Mouse (Mus musculus) embryonic facial prominence, embryonic 14.5 days (tissue): ENCODE results near the gene Atp1b2. TPM values are rescaled to one million over a fixed set of nuclear protein-coding genes. Genes with fewer than 3 reads are reported as not detected.

ENCODE experiments used
- ATAC-seq: fragments of 200-750 bp; cut with Nextera tagmentation; 2 replicates; pipeline ENCODE4 v1.8.0; 2017; ENCODE audit warnings: low read depth, moderate number of reproducible peaks, moderate TSS enrichment
- DNase-seq: peaks from one replicate; pipeline ENCODE4 v3.0.0-alpha.2; 2015; ENCODE audit warnings: low spot score
- H3K27ac ChIP-seq: fragments of 300-500 bp; sonication (generic); replicated peaks from 2 replicates; pipeline ENCODE4 v1.5.1; 2014; ENCODE audit warnings: low read depth, mild to moderate bottlenecking, low read length, moderate library complexity
- H3K27me3 ChIP-seq: fragments of 300-500 bp; sonication (generic); replicated peaks from 2 replicates; pipeline ENCODE4 v1.6.1; 2014; ENCODE audit warnings: low read length; ENCODE audit not compliant: control insufficient read depth, insufficient read depth
- H3K36me3 ChIP-seq: fragments of 300-500 bp; sonication (generic); 2 replicates; pipeline ENCODE4 v1.6.1; 2014; ENCODE audit warnings: low read length, mixed read lengths; ENCODE audit not compliant: control insufficient read depth, insufficient read depth
- H3K4me1 ChIP-seq: fragments of 300-500 bp; sonication (generic); 2 replicates; pipeline ENCODE4 v1.6.1; 2014; ENCODE audit warnings: antibody characterized with exemption, low read length; ENCODE audit not compliant: control insufficient read depth, insufficient read depth
- H3K4me2 ChIP-seq: fragments of 300-500 bp; sonication (generic); 2 replicates; pipeline ENCODE4 v1.6.1; 2014; ENCODE audit warnings: low read depth, mild to moderate bottlenecking, low read length, moderate library complexity, mixed read lengths
- H3K4me3 ChIP-seq: fragments of 300-500 bp; sonication (generic); 2 replicates; pipeline ENCODE4 v1.5.1; 2014; ENCODE audit warnings: low read depth, mild to moderate bottlenecking, low read length
- H3K9ac ChIP-seq: fragments of 300-500 bp; sonication (generic); 2 replicates; pipeline ENCODE4 v1.6.1; 2014; ENCODE audit warnings: low read depth, mild to moderate bottlenecking, low read length, moderate library complexity, mixed read lengths
- H3K9me3 ChIP-seq: fragments of 300-500 bp; sonication (generic); 2 replicates; pipeline ENCODE4 v1.6.1; 2016; ENCODE audit warnings: low read length; ENCODE audit not compliant: control insufficient read depth
- whole genome bisulfite sequencing: fragments of 180-500 bp; shearing (Covaris S2); extraction: QIAGEN DNeasy Blood & Tissue Kit; methylation state at CpG from one replicate; pipeline ENCODE4 v1.1.7; 2014; 5-methylcytosine and 5-hydroxymethylcytosine counted together
- polyA plus RNA-seq: library from polyadenylated mRNA; unstranded; fragments of >200 nt; fragmentation: Nextera tagmentation; extraction: Ambion mirVana; gene quantifications from 2 replicates; pipeline ENCODE4 v1.2.1, GENCODE M21; 2014

Atp1b2 gene
- polyA plus RNA-seq, 1 experiment from 2014 or later = 17.7 TPM

- peak overlapping the region; percentile 68 for H3K9ac ChIP-seq
- H3K27ac ChIP-seq = no peak overlapping the region
- H3K27me3 ChIP-seq = peaks cover 5% of the 10 kb centered on the region; the same call in 1 of the 2 replicates
- WGBS = 45% methylated on average over 3 of the region's 3 CpGs
- DNase-seq (no peak), ATAC-seq (no peak)
- H3K36me3 ChIP-seq = no peaks in the 10 kb centered on the region
- H3K4me3 ChIP-seq = peak overlapping the region; percentile 60
- H3K4me2 ChIP-seq = peak overlapping the region; percentile 98
- H3K4me1 ChIP-seq = peaks cover 24% of the 10 kb centered on the region
- no peaks in the 10 kb centered on the region for H3K9me3 ChIP-seq
Observed at GRCm38 (mm10) chr11:69604347-69604746, 1.4 kb downstream of the Atp1b2 start.

GRCm38 (mm10) chr11:69603516-69603915 lies 2.2 kb downstream of the Atp1b2 start:
- Histone ChIP-seq H3K4me1 (peaks cover 24% of the 10 kb centered on the region), H3K4me3 (0 out of 2 replicates have a peak overlapping the region, but pooled peaks have one; percentile 60)
- 62% methylated on average over 8 of the region's 8 CpGs for WGBS

GRCm38 (mm10) chr11:69601768-69602167 lies 4.0 kb downstream of the Atp1b2 start:
- H3K4me3 ChIP-seq = no peak overlapping the region
- WGBS = 74% methylated on average over 3 of the region's 3 CpGs
- no peak for DNase-seq

More at GRCm38 (mm10) chr11:69603516-69603915, 2.2 kb downstream of the Atp1b2 start:
- H3K4me2 ChIP-seq = 0 out of 2 replicates have a peak overlapping the region, but pooled peaks have one; percentile 98
- DNase-seq (no peak), ATAC-seq (no peak)
- H3K36me3 ChIP-seq = no peaks in the 10 kb centered on the region
- H3K9me3 ChIP-seq = no peaks in the 10 kb centered on the region
- H3K9ac ChIP-seq = no peak overlapping the region
- peaks cover 5% of the 10 kb centered on the region; the same call in 1 of the 2 replicates for H3K27me3 ChIP-seq
- no peak overlapping the region for H3K27ac ChIP-seq

GRCm38 (mm10) chr11:69600098-69600497 lies 5.6 kb downstream of the Atp1b2 start:
- Histone ChIP-seq H3K27me3 (peaks cover 5% of the 10 kb centered on the region; the same call in 1 of the 2 replicates), H3K4me1 (peaks cover 24% of the 10 kb centered on the region), H3K4me2 (peak overlapping the region; percentile 33), H3K9ac (peak overlapping the region; percentile 47; the same call in 1 of the 2 replicates), H3K4me3 (no peak overlapping the region), H3K27ac (peak overlapping the region; percentile 65; the same call in 1 of the 2 replicates), H3K36me3 (peaks cover 6% of the 10 kb centered on the region; the same call in 1 of the 2 replicates), H3K9me3 (no peaks in the 10 kb centered on the region)
- DNase-seq (peak; percentile 80), ATAC-seq (peak; percentile 35; the same call in 1 of the 2 replicates)
- WGBS = 9% methylated on average over 6 of the region's 6 CpGs

More at GRCm38 (mm10) chr11:69601768-69602167, 4.0 kb downstream of the Atp1b2 start:
- Histone ChIP-seq H3K9me3 (no peaks in the 10 kb centered on the region), H3K27me3 (peaks cover 5% of the 10 kb centered on the region; the same call in 1 of the 2 replicates), H3K36me3 (no peaks in the 10 kb centered on the region), H3K4me1 (peaks cover 24% of the 10 kb centered on the region), H3K4me2 (no peak overlapping the region), H3K27ac (no peak overlapping the region), H3K9ac (no peak overlapping the region)
- ATAC-seq = no peak

- Histone ChIP-seq H3K36me3 (peaks cover 11% of the 10 kb centered on the region; the same call in 1 of the 2 replicates), H3K4me3 (no peak overlapping the region), H3K4me2 (peak overlapping the region; percentile 33; the same call in 1 of the 2 replicates), H3K27me3 (peaks cover 4% of the 10 kb centered on the region; the same call in 1 of the 2 replicates), H3K9ac (no peak overlapping the region), H3K9me3 (no peaks in the 10 kb centered on the region), H3K4me1 (peaks cover 17% of the 10 kb centered on the region), H3K27ac (peak overlapping the region; percentile 65; the same call in 1 of the 2 replicates)
- DNase-seq = no peak
- 12% methylated on average over 9 of the region's 9 CpGs for WGBS
- ATAC-seq = no peak
Observed at GRCm38 (mm10) chr11:69599436-69599835, 6.3 kb downstream of the Atp1b2 start.

- DNase-seq (no peak), ATAC-seq (no peak)
- H3K27ac ChIP-seq = no peak overlapping the region
- H3K4me3 ChIP-seq = no peak overlapping the region
- H3K9me3 ChIP-seq = no peaks in the 10 kb centered on the region
- H3K27me3 ChIP-seq = no peaks in the 10 kb centered on the region
- no peak overlapping the region for H3K4me2 ChIP-seq
- peaks cover 49% of the 10 kb centered on the region for H3K36me3 ChIP-seq
- WGBS = 95% methylated on average over 6 of the region's 6 CpGs
- H3K9ac ChIP-seq = no peak overlapping the region
- peaks cover 3% of the 10 kb centered on the region for H3K4me1 ChIP-seq
Observed at GRCm38 (mm10) chr11:69594853-69595252, 10.9 kb downstream of the Atp1b2 start.

- Histone ChIP-seq H3K4me2 (no peak overlapping the region), H3K9me3 (no peaks in the 10 kb centered on the region), H3K9ac (no peak overlapping the region), H3K4me1 (no peaks in the 10 kb centered on the region), H3K36me3 (peaks cover 70% of the 10 kb centered on the region), H3K27me3 (no peaks in the 10 kb centered on the region), H3K27ac (no peak overlapping the region), H3K4me3 (no peak overlapping the region)
- WGBS = 90% methylated on average over 4 of the region's 4 CpGs
- DNase-seq (no peak), ATAC-seq (no peak)
Observed at GRCm38 (mm10) chr11:69592799-69593198, 12.9 kb downstream of the Atp1b2 start.

GRCm38 (mm10) chr11:69591899-69592637 lies 13.7 kb downstream of the Atp1b2 start:
- Histone ChIP-seq H3K36me3 (peaks cover 77% of the 10 kb centered on the region), H3K4me1 (no peaks in the 10 kb centered on the region), H3K4me3 (no peak overlapping the region), H3K27ac (no peak overlapping the region), H3K9me3 (no peaks in the 10 kb centered on the region), H3K9ac (no peak overlapping the region), H3K27me3 (no peaks in the 10 kb centered on the region), H3K4me2 (no peak overlapping the region)
- ATAC-seq (0 out of 2 replicates have a peak, but pooled peaks have one; percentile 22), DNase-seq (peak; percentile 4)
- 81% methylated on average over 7 of the region's 7 CpGs for WGBS
